Mouse (Mus musculus) liver, adult 2 months (tissue): ENCODE measurements at regions not wholly inside any gene's neighbourhood (a gene's known extent, or its start where the extent isn't known, plus 50 kb on each side); places are given as distances from the start of the nearest gene placed in this dataset.

Source experiments
- CTCF ChIP-seq: fragments of 200-500 bp; IDR thresholded peaks from 2 replicates; pipeline ENCODE4 v1.5.1; 2011; ENCODE audit warnings: low read depth, low read length, control low read depth
- POLR2A ChIP-seq: fragments of 200-500 bp; IDR thresholded peaks from 2 replicates; pipeline ENCODE4 v1.6.1; 2011; ENCODE audit warnings: low read length, control low read depth; ENCODE audit not compliant: insufficient read depth; ENCODE audit errors: extremely low read depth

DNA sequence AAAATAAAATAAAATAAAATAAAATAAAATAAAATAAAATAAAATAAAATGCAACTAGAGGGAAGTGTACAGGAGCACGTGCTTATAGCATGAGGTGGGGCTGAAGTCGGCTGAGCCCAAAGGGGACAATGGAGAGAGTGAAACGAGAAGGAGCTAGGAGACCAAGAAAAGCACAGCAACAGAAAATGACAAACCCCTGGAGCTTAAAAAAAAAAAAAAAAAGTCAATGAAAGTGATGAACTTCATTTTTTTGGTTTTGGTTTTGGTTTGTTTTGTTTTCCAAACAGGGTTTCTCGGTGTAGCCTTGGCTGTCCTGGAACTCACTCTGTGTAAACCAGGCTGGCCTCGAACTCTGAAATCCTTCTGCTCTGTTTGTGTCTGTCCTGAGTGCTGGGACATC, 51.2 kb upstream of the Chd2 start:
- no peak for TF ChIP-seq CTCF
- TF ChIP-seq POLR2A, result no peak
